Comparison of ENCODE assay signal across 10 mouse cellular contexts in the genomic region with DNA sequence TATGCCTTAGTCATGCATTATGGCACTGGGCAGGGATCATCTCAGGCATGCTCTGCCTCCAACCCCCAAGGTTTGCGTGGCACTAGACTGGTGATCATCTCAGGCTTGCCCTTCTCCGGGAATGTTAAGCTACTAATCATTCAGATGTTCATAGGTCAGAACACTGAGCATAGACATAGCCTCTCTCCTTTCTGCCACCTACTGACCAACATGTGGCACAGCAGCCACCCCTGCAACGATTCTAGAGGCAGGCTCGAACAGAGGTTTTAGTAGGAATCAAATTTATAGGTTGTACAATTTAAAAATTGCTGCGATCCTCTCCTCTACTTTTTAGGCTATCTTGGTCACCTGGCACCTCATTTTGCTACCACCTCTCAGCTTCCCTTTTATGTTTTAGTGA.
DNase-seq lines count a peak whose midpoint lies in the region; ATAC-seq and TF ChIP-seq lines count a peak whose summit lies in the region.
"Had no signal": no experiment of that assay in that cellular context is flagged by ENCODE, and none has a peak within 500 bp of the region (broad histone marks: within the 10 kb centered on the region; RNA-seq: fewer than 3 reads in every experiment).

No protein-coding gene starts in this region.

- intact Hi-C loops in heart, postnatal 36 days (cut with DNase I) = loop anchor here (1.0 to 5.0 kb wide), 2 partner anchors 88 to 166 kb away; no protein-coding TSS in a partner anchor

- WGBS in heart, embryonic 11.5 days (ENCODE audit: insufficient replicate concordance) = 70% methylated on average over 5 of the region's 5 CpGs
- WGBS in midbrain, postnatal 0 days = 83% methylated on average over 5 of the region's 5 CpGs
- 78% methylated on average over 5 of the region's 5 CpGs for WGBS in midbrain, embryonic 14.5 days

- peak; percentile 43 for TF ChIP-seq CTCF in midbrain, postnatal 0 days (IDR thresholded peaks at IDR 0.05)

- no peaks in the 10 kb centered on the region for H3K27me3 ChIP-seq in heart, embryonic 11.5 days (ENCODE audit: control insufficient read depth, insufficient read depth, low read length)
- H3K27me3 ChIP-seq in midbrain, postnatal 0 days (ENCODE audit: insufficient read depth, low read length) = no peaks in the 10 kb centered on the region
- H3K27me3 ChIP-seq in midbrain, embryonic 14.5 days (ENCODE audit: control insufficient read depth, insufficient read depth, low read length) = no peaks in the 10 kb centered on the region
- H3K27me3 ChIP-seq: forebrain, embryonic 15.5 days had no signal

- no peaks in the 10 kb centered on the region for H3K9me3 ChIP-seq in heart, embryonic 11.5 days (replicated peaks; ENCODE audit: control insufficient read depth, low read length)
- H3K9me3 ChIP-seq in midbrain, postnatal 0 days (ENCODE audit: low read length) = no peaks in the 10 kb centered on the region
- no peaks in the 10 kb centered on the region for H3K9me3 ChIP-seq in midbrain, embryonic 14.5 days (ENCODE audit: control insufficient read depth, low read length)
- H3K9me3 ChIP-seq: forebrain, embryonic 15.5 days had no signal

- H3K4me1 ChIP-seq in heart, embryonic 11.5 days (ENCODE audit: control insufficient read depth, insufficient read depth, low read length) = no peaks in the 10 kb centered on the region
- H3K4me1 ChIP-seq in midbrain, postnatal 0 days (ENCODE audit: insufficient read depth, low read length) = no peaks in the 10 kb centered on the region
- no peaks in the 10 kb centered on the region for H3K4me1 ChIP-seq in midbrain, embryonic 14.5 days (ENCODE audit: control insufficient read depth, insufficient read depth, low read length)
- H3K4me1 ChIP-seq: forebrain, embryonic 15.5 days had no signal

- H3K4me2 ChIP-seq in heart, embryonic 11.5 days = no peak overlapping the region
- H3K4me2 ChIP-seq in midbrain, postnatal 0 days (ENCODE audit: low read depth, low read length, poor library complexity, severe bottlenecking) = no peak overlapping the region
- no peak overlapping the region for H3K4me2 ChIP-seq in midbrain, embryonic 14.5 days (ENCODE audit: low read length)
- H3K4me2 ChIP-seq: forebrain, embryonic 15.5 days had no signal

- no peak overlapping the region for H3K4me3 ChIP-seq in heart, embryonic 11.5 days (ENCODE audit: low read depth, low read length)
- no peak overlapping the region for H3K4me3 ChIP-seq in midbrain, postnatal 0 days (ENCODE audit: low read depth, low read length)
- H3K4me3 ChIP-seq in midbrain, embryonic 14.5 days (replicated peaks; ENCODE audit: low read depth, low read length) = no peak overlapping the region
- H3K4me3 ChIP-seq: forebrain, embryonic 15.5 days had no signal

- H3K9ac ChIP-seq in heart, embryonic 11.5 days (ENCODE audit: low read depth, low read length) = no peak overlapping the region
- H3K9ac ChIP-seq in midbrain, postnatal 0 days (replicated peaks; ENCODE audit: low read length, poor library complexity, severe bottlenecking) = no peak overlapping the region
- H3K9ac ChIP-seq in midbrain, embryonic 14.5 days (replicated peaks; ENCODE audit: low read length) = no peak overlapping the region
- H3K9ac ChIP-seq: forebrain, embryonic 15.5 days had no signal

- DNase-seq in heart, postnatal 36 days = peak; percentile 4 to 8
- no peak for DNase-seq in midbrain, postnatal 0 days (ENCODE audit: low spot score)
- DNase-seq in midbrain, embryonic 14.5 days = no peak
- peak; percentile 12 for DNase-seq in adrenal gland, postnatal 25 days
- DNase-seq in mesoderm, embryonic 11.5 days (ENCODE audit: low read depth, low spot score) = peak; percentile 5
- DNase-seq in spleen, postnatal 14 days (ENCODE audit: low spot score in 2 of 2) = no peak
- DNase-seq in thymus, postnatal 4 days = no peak
- DNase-seq: spleen, adult 18-20 months had no signal

- H3K27ac ChIP-seq in heart, embryonic 11.5 days (ENCODE audit: low read depth, low read length) = no peak overlapping the region
- H3K27ac ChIP-seq in midbrain, postnatal 0 days (ENCODE audit: low read depth, low read length) = no peak overlapping the region
- no peak overlapping the region for H3K27ac ChIP-seq in midbrain, embryonic 14.5 days (replicated peaks; ENCODE audit: low read depth, low read length)
- H3K27ac ChIP-seq: forebrain, embryonic 15.5 days had no signal

- no peak for ATAC-seq in heart, embryonic 11.5 days (replicated peaks; ENCODE audit: insufficient number of reproducible peaks, low FRiP score, low TSS enrichment)
- no peak for ATAC-seq in midbrain, postnatal 0 days (ENCODE audit: low FRiP score)
- ATAC-seq in midbrain, embryonic 14.5 days (ENCODE audit: low FRiP score, low TSS enrichment) = no peak
- ATAC-seq: forebrain, embryonic 15.5 days had no signal

- no peaks in the 10 kb centered on the region for H3K36me3 ChIP-seq in heart, embryonic 11.5 days (ENCODE audit: control insufficient read depth, insufficient read depth, low read length)
- no peaks in the 10 kb centered on the region for H3K36me3 ChIP-seq in midbrain, postnatal 0 days (ENCODE audit: insufficient read depth, low read length)
- H3K36me3 ChIP-seq in midbrain, embryonic 14.5 days (ENCODE audit: control insufficient read depth, insufficient read depth, low read length) = no peaks in the 10 kb centered on the region
- H3K36me3 ChIP-seq: forebrain, embryonic 15.5 days had no signal

Comparison
In these comparisons a context has a peak if more than half of its experiments do, and no peak if none do; other contexts are left out.
1. DNase-seq: peak in heart, postnatal 36 days (2 of 2), adrenal gland, postnatal 25 days (single experiment) and mesoderm, embryonic 11.5 days (single experiment); none in midbrain, postnatal 0 days (single experiment), midbrain, embryonic 14.5 days (single experiment), spleen, postnatal 14 days (0 of 2) and thymus, postnatal 4 days (single experiment).